Mouse (Mus musculus) kidney, postnatal 0 days (tissue): ENCODE data around the gene P2ry6. TPM values are rescaled to one million over a fixed set of nuclear protein-coding genes. Genes with fewer than 3 reads are reported as not detected.

Experiments
- ATAC-seq: fragments of 200-750 bp; cut with Nextera tagmentation; replicated peaks from 2 replicates; pipeline ENCODE4 v1.8.0; 2017; ENCODE audit warnings: low read depth, moderate number of reproducible peaks, moderate TSS enrichment, moderate library complexity; ENCODE audit not compliant: low FRiP score
- DNase-seq: peaks from one replicate; pipeline ENCODE4 v3.0.0-alpha.2; 2016; ENCODE audit warnings: low spot score
- H3K27ac ChIP-seq: fragments of 300-500 bp; sonication (generic); 2 replicates; pipeline ENCODE4 v1.5.1; 2014; ENCODE audit warnings: mild to moderate bottlenecking
- H3K27me3 ChIP-seq: fragments of 300-500 bp; sonication (generic); 2 replicates; pipeline ENCODE4 v1.6.1; 2014; ENCODE audit warnings: low read length, mixed read lengths; ENCODE audit not compliant: insufficient read depth
- H3K36me3 ChIP-seq: fragments of 300-500 bp; sonication (generic); 2 replicates; pipeline ENCODE4 v1.6.1; 2014; ENCODE audit warnings: low read length, mixed read lengths; ENCODE audit not compliant: insufficient read depth
- H3K4me1 ChIP-seq: fragments of 300-500 bp; sonication (generic); replicated peaks from 2 replicates; pipeline ENCODE4 v1.6.1; 2014; ENCODE audit warnings: antibody characterized with exemption, low read length, mixed read lengths; ENCODE audit not compliant: insufficient read depth
- H3K4me2 ChIP-seq: fragments of 300-500 bp; sonication (generic); 2 replicates; pipeline ENCODE4 v1.6.1; 2014; ENCODE audit warnings: mild to moderate bottlenecking, low read length, moderate library complexity, mixed read lengths
- H3K4me3 ChIP-seq: fragments of 300-500 bp; sonication (generic); replicated peaks from 2 replicates; pipeline ENCODE4 v1.5.1; 2014; ENCODE audit warnings: low read depth, low read length
- H3K9ac ChIP-seq: fragments of 300-500 bp; sonication (generic); 2 replicates; pipeline ENCODE4 v1.6.1; 2014; ENCODE audit warnings: low read depth, low read length
- H3K9me3 ChIP-seq: fragments of 300-500 bp; sonication (generic); replicated peaks from 2 replicates; pipeline ENCODE4 v1.6.1; 2016; ENCODE audit warnings: low read length, inconsistent platforms, mixed read lengths
- CTCF ChIP-seq: IDR thresholded peaks from 2 replicates; pipeline ENCODE4 v1.5.1; 2016; ENCODE audit warnings: antibody characterized with exemption, low read depth, mild to moderate bottlenecking, moderate library complexity
- WGBS: fragments of 180-500 bp; shearing (Covaris S2); extraction: QIAGEN DNeasy Blood & Tissue Kit; methylation state at CpG from one replicate; pipeline ENCODE4 v1.1.7; 2014; 5-methylcytosine and 5-hydroxymethylcytosine counted together
- polyA plus RNA-seq: library from polyadenylated mRNA; unstranded; fragments of >200 nt; fragmentation: Nextera tagmentation; extraction: Ambion mirVana; gene quantifications from 2 replicates; pipeline ENCODE4 v1.2.1, GENCODE M21; 2015

The P2ry6 gene
- polyA plus RNA-seq, 1 experiment from 2014 or later: 5.0 TPM

DNA sequence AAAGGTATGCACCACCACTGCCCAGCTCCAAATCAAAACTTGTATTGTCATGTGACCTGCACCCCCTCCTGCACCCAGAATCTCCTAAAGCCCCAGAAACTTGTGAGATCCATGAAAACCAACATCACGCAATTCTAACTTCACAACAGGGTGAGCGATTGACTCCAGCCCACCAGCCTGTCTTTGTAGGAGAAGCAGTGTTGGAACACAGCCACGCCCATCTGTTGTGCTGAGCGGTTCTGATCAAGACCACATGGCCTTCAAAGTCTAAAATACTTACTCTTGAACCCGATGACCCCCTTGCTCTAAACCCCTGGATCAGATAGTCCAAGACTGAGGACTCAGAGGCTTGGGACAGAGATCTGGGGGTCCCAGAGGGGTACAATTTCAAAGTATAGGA is 25.2 kb upstream of the P2ry6 start:
- Histone ChIP-seq H3K27me3 (no peaks in the 10 kb centered on the region), H3K9me3 (no peaks in the 10 kb centered on the region), H3K27ac (no peak overlapping the region), H3K9ac (no peak overlapping the region), H3K4me1 (no peaks in the 10 kb centered on the region), H3K4me3 (no peak overlapping the region), H3K36me3 (no peaks in the 10 kb centered on the region), H3K4me2 (no peak overlapping the region)
- 85% methylated on average over 5 of the region's 5 CpGs for WGBS
- no peak for TF ChIP-seq CTCF
- DNase-seq (no peak), ATAC-seq (no peak)

DNA sequence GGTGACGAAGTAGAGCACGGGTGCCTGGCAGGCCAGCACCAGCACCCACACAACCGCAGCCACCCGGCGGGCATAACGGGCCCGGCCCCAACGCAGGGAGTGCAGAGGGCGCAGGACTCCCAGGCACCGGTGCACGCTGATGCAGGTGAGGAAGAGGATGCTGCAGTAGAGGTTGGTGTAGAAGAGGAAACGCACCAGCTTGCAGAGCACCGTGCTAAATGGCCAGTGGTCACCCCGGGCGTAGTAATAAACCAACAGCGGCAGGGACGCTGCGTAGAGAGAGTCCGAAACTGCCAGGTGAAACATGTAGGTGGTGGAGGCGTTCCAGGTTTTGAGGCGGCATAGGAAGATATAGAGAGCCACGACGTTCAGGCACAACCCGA is 24.1 kb upstream of the P2ry6 start:
- no peaks in the 10 kb centered on the region for H3K9me3 ChIP-seq
- DNase-seq (no peak), ATAC-seq (no peak)
- H3K27me3 ChIP-seq: no peaks in the 10 kb centered on the region
- no peak overlapping the region for H3K4me3 ChIP-seq
- no peak for TF ChIP-seq CTCF
- no peaks in the 10 kb centered on the region for H3K36me3 ChIP-seq
- H3K4me2 ChIP-seq: no peak overlapping the region
- H3K9ac ChIP-seq: no peak overlapping the region
- WGBS: 92% methylated on average over 24 of the region's 24 CpGs
- no peaks in the 10 kb centered on the region for H3K4me1 ChIP-seq
- H3K27ac ChIP-seq: no peak overlapping the region

DNA sequence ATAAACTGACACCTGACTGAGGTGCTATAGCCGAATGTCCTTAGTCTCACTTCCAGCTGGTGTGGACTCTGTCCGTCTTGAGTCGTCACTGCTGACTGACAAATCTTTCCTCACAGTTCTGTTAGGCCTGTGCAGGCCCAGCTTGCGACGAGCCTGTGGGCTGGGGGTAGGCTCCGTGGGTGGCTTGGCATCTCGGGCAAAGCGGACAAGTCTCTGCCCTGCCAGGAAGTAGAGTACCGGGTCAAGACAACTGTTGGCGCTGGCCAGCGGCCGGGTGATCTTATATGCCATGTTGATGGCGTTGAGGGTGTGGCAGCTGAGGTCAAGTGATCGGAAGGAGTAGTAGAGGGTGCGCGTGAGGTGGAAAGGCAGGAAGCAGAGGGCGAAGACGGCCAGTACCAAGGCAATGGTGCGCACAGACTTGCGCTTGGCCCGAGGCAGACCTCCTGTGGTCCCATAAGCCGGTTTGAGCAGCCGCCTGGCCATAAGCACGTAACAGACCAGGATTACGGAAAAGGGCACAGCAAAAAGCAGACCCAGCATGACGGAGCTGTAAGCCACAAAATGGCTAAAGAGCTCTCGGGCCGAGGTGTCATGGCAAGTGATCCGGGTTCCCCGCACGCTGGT is 23.6 kb upstream of the P2ry6 start:
- no peak overlapping the region for H3K27ac ChIP-seq
- DNase-seq: no peak
- ATAC-seq: no peak
- no peak for TF ChIP-seq CTCF
- H3K36me3 ChIP-seq: no peaks in the 10 kb centered on the region
- H3K4me1 ChIP-seq: no peaks in the 10 kb centered on the region
- no peaks in the 10 kb centered on the region for H3K9me3 ChIP-seq
- H3K4me2 ChIP-seq: no peak overlapping the region
- no peak overlapping the region for H3K9ac ChIP-seq
- 85% methylated on average over 31 of the region's 31 CpGs for WGBS
- no peaks in the 10 kb centered on the region for H3K27me3 ChIP-seq
- no peak overlapping the region for H3K4me3 ChIP-seq

GRCm38 (mm10) chr7:100997215-100997614 is 22.8 kb upstream of the P2ry6 start:
- no peaks in the 10 kb centered on the region for H3K36me3 ChIP-seq
- H3K4me2 ChIP-seq: no peak overlapping the region
- no peaks in the 10 kb centered on the region for H3K4me1 ChIP-seq
- no peak for DNase-seq
- no peak overlapping the region for H3K27ac ChIP-seq
- no peaks in the 10 kb centered on the region for H3K27me3 ChIP-seq
- no peaks in the 10 kb centered on the region for H3K9me3 ChIP-seq
- ATAC-seq: no peak
- no peak for TF ChIP-seq CTCF
- H3K9ac ChIP-seq: no peak overlapping the region
- H3K4me3 ChIP-seq: no peak overlapping the region
- WGBS: 38% methylated on average over 1 of the region's 1 CpGs

- no peak for ATAC-seq
- Histone ChIP-seq H3K4me1 (peaks cover 3% of the 10 kb centered on the region; the same call in 1 of the 2 replicates), H3K4me2 (no peak overlapping the region), H3K36me3 (no peaks in the 10 kb centered on the region), H3K9me3 (no peaks in the 10 kb centered on the region), H3K9ac (no peak overlapping the region), H3K27me3 (no peaks in the 10 kb centered on the region), H3K4me3 (no peak overlapping the region), H3K27ac (no peak overlapping the region)
- WGBS: 79% methylated on average over 3 of the region's 3 CpGs
- no peak for TF ChIP-seq CTCF
- DNase-seq: no peak
Measured at GRCm38 (mm10) chr7:100995951-100996350, 21.5 kb upstream of the P2ry6 start.

DNA sequence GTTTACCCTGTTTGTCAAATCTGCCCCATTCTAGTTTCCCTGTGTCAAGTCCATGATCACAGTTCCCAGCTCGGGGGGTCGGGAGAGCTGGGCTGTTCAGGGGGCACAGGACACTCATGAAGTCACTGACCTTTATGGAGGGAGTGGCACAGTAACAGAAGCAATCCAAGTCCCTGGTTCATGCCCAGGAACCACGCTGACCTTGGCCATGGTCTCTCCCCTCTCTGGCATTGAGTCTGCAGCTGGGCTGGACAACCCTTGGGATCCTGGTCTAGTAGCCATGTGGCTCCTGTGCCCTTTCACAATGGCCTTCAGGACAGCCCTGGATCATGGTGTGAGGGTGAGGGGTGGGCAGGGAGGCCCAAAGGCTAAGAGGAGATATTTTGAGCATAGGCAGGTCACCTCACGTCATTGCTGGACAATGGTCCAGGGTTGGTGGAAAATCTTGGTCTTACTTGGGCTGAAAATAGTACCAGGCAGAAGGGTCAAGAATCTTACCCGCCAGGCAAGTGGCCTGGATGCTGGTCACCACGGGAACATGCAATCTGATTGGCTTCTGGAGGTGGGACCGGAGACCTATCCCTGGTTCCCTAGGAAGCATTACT is 20.9 kb upstream of the P2ry6 start:
- ATAC-seq (no peak), DNase-seq (no peak)
- Histone ChIP-seq H3K36me3 (no peaks in the 10 kb centered on the region), H3K27ac (no peak overlapping the region), H3K9ac (no peak overlapping the region), H3K4me1 (peaks cover 9% of the 10 kb centered on the region; the same call in 1 of the 2 replicates), H3K27me3 (no peaks in the 10 kb centered on the region), H3K4me2 (no peak overlapping the region), H3K4me3 (no peak overlapping the region), H3K9me3 (no peaks in the 10 kb centered on the region)
- 80% methylated on average over 7 of the region's 7 CpGs for WGBS
- no peak for TF ChIP-seq CTCF
